Mouse (Mus musculus) heart, adult 2 months (tissue): ENCODE measurements around the gene Cdr2.

Experiments used
- CTCF ChIP-seq: fragments of 200-600 bp; IDR thresholded peaks from 2 replicates; pipeline ENCODE4 v1.8.1; 2022; ENCODE audit warnings: antibody characterized with exemption, mild to moderate bottlenecking, moderate library complexity
- POLR2A ChIP-seq: fragments of 200-500 bp; IDR thresholded peaks from 2 replicates; pipeline ENCODE4 v1.6.1; 2011; ENCODE audit warnings: mild to moderate bottlenecking, low read depth, low read length, control low read depth; ENCODE audit not compliant: insufficient read depth

- no peak for TF ChIP-seq CTCF
- TF ChIP-seq POLR2A = no peak
These were observed 40.9 kb downstream of the Cdr2 start for GRCm38 (mm10) chr7:120941214-120941613.
